Mouse (Mus musculus): ENCODE data around the gene Anln.
A peak's percentile ranks its signal among the peaks of the same experiment; 100 is the strongest.
"Not testable (repeated sequence)": the region's sequence is repeated elsewhere in the genome, so short reads cannot be mapped to it uniquely, and the experiment has no call there.

Anln gene

DNA sequence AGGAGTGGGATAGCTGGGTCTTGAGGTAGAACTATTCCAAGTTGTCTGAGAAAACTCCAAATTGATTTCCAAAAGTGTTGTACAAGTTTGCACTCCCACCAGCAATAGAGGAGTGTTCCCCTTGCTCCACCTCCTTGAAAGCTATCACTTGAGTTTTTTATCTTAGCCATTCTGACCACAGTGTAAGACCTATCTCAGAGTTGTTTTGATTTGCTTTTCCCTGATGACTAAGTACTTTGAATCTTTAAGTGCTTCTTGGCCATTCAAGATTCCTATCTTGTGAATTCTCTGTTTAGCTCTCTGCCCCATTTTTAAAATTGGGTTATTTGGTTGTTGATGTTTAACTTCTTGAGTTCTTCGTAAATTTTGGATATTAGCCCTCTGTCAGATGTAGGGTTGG is 69.9 kb downstream of the Anln start:
- DNase-seq (ENCODE audit: low spot score) = no peak

DNA sequence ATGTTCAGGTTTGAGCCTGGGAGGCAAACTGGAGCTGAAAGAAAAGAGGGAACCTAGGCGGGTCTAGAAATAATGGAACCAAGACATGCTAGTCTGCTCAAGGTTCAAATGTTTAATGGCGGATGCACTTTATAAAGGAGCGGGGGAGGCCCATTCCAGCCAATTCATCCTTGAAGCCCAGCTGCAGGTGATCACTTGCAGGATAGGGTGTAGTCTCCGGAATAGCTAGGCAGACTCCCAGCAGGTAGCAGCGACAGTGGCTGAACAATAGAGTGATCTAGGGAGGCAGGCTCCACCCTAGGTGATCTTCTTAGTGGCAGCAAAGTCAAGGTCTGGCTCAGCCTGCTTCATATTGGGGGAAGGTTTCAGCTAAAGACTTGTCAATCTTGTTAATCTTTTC is 72.9 kb downstream of the Anln start:
- not testable (repeated sequence) for DNase-seq (ENCODE audit: low spot score)

- no peak for DNase-seq (ENCODE audit: low spot score)
Measured at GRCm38 (mm10) chr9:22314066-22314465, 74.9 kb downstream of the Anln start.

GRCm38 (mm10) chr9:22313218-22313617 is 75.8 kb downstream of the Anln start:
- DNase-seq (ENCODE audit: low spot score) = no peak

DNA sequence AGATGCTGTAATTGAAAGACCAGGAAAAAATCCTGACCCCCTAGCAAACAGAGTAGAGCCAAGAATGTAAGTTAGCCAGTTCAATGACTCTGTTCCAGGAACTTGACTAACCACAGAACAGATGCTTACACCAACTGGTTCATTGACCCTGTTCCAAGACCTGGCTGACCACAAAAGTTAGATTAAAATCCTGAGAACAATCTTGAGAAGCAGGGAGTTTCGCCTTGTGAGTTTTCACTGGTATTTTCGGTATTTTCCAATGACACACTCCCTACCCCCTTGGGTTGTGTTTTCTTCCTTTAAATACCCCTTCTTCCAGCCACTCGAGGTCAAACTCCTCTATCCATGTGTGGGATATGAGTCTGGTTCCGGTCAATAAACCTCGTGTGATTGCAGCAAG is 79.3 kb downstream of the Anln start:
- no peak for DNase-seq (ENCODE audit: low spot score)

GRCm38 (mm10) chr9:22307920-22308262 is 81.1 kb downstream of the Anln start:
- DNase-seq (ENCODE audit: low spot score) = not testable (repeated sequence)

DNA sequence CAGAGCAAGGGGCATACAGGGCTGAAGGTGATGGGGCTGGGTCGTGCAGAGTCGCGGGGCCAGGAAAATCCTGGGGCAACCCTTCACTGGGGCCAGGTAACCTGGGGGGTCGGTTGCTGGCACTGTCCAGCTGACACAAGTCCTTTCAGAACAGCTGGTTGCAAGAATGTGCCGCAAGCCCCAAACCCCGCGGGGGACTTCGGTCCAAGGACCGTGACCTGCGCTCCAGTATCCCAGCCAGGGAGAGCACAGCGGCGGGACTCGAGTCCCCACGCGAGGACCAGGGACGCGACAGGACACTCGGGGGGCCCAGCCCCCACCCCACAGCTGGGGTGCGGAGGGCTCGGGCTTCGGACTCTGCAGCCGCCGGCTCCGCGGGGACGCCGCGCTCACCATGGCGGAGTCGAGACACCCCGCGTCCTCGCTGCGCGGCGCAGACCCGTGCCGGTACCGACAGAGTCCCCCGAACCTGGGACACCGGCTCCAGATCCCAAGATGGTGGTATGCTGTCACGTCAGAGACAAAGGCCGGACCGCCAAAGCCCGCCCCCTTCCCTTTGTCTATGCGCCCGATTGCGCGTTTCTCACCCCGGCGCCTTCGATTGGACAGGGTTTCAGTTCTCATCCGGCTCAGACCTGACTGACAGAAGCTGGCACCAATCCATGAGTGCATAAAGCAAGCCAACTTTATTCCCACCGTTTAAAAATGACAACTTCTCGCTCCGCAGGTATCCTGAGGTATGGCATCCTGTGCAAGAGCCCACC is 81.7 kb downstream of the Anln start, which contains the start of gene Zfp810:
Gene Zfp810 (minus strand): TSS at position 493 of the 764 bp plus-strand sequence.
- peak; percentile 89 for DNase-seq (ENCODE audit: low spot score)

- DNase-seq (ENCODE audit: low spot score) = no peak
Measured at GRCm38 (mm10) chr9:22306726-22307125, 82.3 kb downstream of the Anln start.

GRCm38 (mm10) chr9:22302199-22302598 is 86.8 kb downstream of the Anln start:
- no peak for DNase-seq (ENCODE audit: low spot score)

All from testis, postnatal 10 days (tissue).